Mouse (Mus musculus): ENCODE results near the gene Ptgfrn. TPM values are rescaled to one million over a fixed set of nuclear protein-coding genes. Genes with fewer than 3 reads are reported as not detected.

Ptgfrn gene
- 4.0 and 4.5 TPM in 2 replicates for polyA plus RNA-seq (2015; fragmentation: Nextera tagmentation; extraction: Ambion mirVana)

DNA sequence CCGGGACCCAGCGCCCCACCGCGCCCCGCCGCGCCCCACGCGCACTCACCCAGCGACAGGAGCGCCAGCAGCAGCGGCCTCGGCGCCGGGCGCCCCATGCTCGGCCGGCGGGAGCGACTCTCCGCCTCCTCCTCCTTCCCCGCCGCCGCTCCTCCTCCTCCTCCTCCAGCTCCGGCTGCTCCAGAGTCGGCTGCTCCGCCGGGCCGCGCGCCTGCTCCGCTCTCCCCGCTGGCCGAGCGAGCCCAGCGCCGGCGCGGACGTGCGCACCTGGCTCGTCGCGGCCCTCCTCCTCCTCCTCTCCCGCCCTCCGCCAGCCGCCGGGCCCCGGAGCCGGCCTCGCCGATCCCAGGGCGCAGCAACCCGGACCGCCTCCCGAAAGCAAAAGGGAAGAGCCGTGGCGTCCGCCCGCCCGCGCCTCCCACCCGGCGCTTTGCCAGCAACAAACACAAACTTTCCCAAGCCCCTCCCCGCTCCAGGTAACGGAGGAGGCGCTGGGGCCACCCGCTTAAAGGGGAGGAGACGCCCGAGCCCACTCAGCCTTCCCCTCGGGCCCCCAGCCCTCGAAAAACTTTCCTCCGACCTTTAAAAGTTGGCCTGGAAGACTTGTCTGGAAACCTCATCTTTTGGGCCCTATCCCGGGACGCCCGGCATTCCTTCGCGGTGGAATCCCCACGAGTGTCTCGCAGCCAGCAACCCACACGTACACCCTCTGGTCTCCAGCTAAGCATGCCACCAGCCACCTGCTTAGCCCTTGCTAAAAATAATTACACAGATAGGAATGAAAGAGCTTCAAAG, at the start of gene Ptgfrn:
Ptgfrn (minus strand) TSS at position 236 of the 795 bp plus-strand sequence.
- peak within 1 kb of the TSS; percentile 86 for H3K27ac ChIP-seq
- peak within 1 kb of the TSS; percentile 85 for H3K4me3 ChIP-seq
- WGBS = under 1% methylated on average over 44 of the region's 81 CpGs
- no peaks in the 10 kb centered on the region for H3K27me3 ChIP-seq
- peak; percentile 74 for ATAC-seq
- H3K4me2 ChIP-seq = peak within 1 kb of the TSS; percentile 96
- no peaks in the 10 kb centered on the region for H3K9me3 ChIP-seq (replicated peaks)
- peaks cover 68% of the 10 kb centered on the region for H3K4me1 ChIP-seq
- H3K36me3 ChIP-seq (ENCODE audit: poor library complexity, severe bottlenecking) = no peaks in the 10 kb centered on the region
- H3K9ac ChIP-seq = peak within 1 kb of the TSS; percentile 96

DNA sequence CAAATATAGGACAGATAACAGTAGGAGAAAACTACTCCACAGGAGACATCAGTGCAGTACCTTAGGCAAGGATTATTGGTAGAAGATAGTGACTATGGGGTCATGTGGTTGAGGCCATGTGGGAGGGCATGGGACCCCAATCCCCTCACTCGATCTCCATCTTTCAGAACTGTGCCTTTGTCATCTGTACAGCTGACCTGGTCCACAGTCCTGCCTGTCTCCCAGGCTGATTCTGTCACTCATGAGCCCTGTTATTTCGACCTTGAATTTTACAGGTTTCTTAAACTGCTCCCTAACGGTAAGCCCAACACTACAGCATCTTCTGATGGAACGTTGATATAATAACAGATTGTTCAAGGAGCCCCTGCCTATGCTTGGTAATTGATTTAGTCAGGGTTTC, 49.6 kb upstream of the Ptgfrn start:
- no peak overlapping the region for H3K4me3 ChIP-seq
- H3K4me2 ChIP-seq = no peak overlapping the region
- no peaks in the 10 kb centered on the region for H3K36me3 ChIP-seq (ENCODE audit: poor library complexity, severe bottlenecking)
- no peak overlapping the region for H3K27ac ChIP-seq
- WGBS = 96% methylated on average over 4 of the region's 4 CpGs
- no peaks in the 10 kb centered on the region; the same call in 1 of the 2 replicates for H3K9me3 ChIP-seq (replicated peaks)
- no peak for ATAC-seq
- H3K4me1 ChIP-seq = peaks cover 22% of the 10 kb centered on the region
- H3K9ac ChIP-seq = no peak overlapping the region
- H3K27me3 ChIP-seq = no peaks in the 10 kb centered on the region

DNA sequence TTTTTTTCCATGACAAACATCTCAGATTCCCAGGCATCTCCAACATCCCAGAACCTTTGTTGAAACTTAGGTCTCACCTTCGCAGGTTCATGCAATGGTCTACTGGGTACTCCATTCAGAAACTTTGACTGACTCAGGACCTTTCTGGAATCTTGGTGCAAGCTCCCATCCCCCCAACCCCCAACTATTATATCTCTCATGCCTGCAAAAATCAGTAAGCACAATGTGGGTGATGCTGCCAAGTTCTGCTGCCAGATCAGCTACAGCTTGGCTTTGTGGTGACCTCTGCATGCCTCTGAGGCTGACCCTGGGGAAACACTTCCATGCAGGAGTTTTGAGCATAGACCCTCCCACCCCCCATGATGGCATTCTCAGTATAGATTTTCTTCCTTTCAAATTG, 44.0 kb upstream of the Ptgfrn start:
- ATAC-seq = no peak
- H3K4me3 ChIP-seq = no peak overlapping the region
- no peaks in the 10 kb centered on the region for H3K4me1 ChIP-seq
- no peaks in the 10 kb centered on the region; the same call in 1 of the 2 replicates for H3K9me3 ChIP-seq (replicated peaks)
- H3K27me3 ChIP-seq = no peaks in the 10 kb centered on the region
- no peaks in the 10 kb centered on the region for H3K36me3 ChIP-seq (ENCODE audit: poor library complexity, severe bottlenecking)
- H3K4me2 ChIP-seq = no peak overlapping the region
- no peak overlapping the region for H3K27ac ChIP-seq
- H3K9ac ChIP-seq = no peak overlapping the region
- 94% methylated on average over 1 of the region's 1 CpGs for WGBS

DNA sequence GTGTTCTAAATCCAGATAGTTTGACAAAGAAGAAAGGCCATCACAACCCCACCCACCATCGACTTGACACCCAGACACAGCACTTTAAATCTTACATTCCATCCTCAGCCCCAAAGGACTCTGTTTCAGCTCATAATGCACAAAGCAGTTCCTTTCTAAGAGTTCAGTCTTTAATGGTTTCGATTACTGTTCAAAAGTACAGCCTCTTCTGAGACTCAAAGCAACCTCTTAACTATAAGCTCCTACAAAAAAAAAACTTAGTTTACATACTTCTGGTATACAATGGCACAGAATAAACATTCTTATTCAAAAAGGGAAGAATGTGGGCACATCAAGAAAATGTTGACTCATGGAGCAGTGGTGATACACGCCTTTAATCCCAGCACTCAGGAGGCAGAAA, 43.3 kb upstream of the Ptgfrn start:
- WGBS = 82% methylated on average over 3 of the region's 3 CpGs
- Histone ChIP-seq H3K27me3 (no peaks in the 10 kb centered on the region), H3K9ac (no peak overlapping the region), H3K27ac (no peak overlapping the region), H3K4me1 (no peaks in the 10 kb centered on the region), H3K4me2 (no peak overlapping the region), H3K4me3 (no peak overlapping the region), H3K9me3 (replicated peaks) (no peaks in the 10 kb centered on the region), H3K36me3 (ENCODE audit: poor library complexity, severe bottlenecking) (no peaks in the 10 kb centered on the region)
- no peak for ATAC-seq

DNA sequence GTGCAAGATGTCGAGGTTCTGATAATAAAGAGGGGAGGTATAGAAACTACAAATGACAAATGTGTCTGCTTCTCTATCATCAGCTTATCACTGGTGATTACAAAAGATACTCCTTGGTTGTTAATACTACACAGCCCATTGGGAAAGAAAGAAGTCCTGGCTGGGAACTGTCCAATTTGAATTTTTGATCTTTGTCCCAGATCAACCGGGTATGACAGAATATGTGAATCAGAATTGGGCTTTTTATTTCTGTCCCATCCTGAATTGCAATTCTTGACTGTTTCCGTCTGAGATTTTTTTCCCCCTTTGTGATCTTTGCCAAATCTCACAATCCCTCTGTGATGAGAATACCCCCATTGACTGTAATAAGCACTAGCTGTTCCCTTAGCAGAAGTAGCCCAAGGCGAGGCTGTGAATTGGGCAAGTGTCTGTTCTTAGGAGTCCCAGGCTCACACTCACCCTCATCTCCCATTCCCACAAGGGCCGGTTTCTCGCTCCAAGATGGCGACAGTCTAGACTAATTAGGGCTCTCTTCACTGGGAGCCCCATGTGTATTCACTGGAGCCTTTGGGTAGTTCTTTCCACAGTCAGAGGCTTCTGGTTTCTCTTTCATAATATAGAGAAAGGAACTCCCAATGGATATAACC, 36.2 kb upstream of the Ptgfrn start:
- Histone ChIP-seq H3K9me3 (replicated peaks) (no peaks in the 10 kb centered on the region; the same call in 1 of the 2 replicates), H3K27me3 (no peaks in the 10 kb centered on the region), H3K4me3 (no peak overlapping the region), H3K4me1 (peaks cover 17% of the 10 kb centered on the region), H3K4me2 (peak overlapping the region; percentile 43; the same call in 1 of the 2 replicates), H3K9ac (no peak overlapping the region), H3K36me3 (ENCODE audit: poor library complexity, severe bottlenecking) (no peaks in the 10 kb centered on the region), H3K27ac (peak overlapping the region; percentile 26)
- WGBS = 65% methylated on average over 7 of the region's 7 CpGs
- no peak for ATAC-seq

DNA sequence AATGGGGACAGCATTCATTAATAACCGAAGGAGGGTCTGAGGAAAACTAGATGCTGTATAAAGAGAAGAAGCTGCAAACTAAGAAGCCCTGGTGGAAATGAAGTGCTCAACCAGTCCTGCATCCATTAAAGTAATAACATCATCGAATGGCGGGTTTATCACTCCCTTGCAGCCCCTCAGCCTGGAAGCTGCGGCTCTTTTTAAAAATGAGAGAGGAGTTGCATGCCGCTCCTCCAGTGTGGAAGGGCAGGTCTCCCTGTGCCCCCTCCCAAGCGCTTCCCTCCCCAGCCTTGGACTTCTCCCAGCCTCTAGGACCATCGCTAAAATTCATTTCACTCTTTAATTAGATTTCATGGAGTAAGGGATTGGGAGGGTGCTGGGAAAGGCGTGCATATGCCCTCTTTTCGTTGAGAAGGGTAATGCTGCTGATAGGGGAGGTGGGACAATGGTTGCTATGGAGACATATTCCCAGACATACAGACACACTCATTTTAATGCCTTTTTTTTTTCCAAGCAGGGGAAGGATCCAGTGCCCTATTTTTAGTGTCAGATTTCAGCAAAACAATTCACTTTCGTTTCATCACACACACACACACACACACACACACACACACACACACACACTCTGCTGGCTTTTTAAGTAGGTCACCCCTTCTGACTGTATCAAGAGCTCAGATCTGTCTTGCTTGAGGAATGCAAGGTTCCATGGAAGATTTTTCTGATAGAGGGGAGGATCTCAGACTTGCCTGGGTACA, 35.4 kb upstream of the Ptgfrn start:
- H3K4me3 ChIP-seq = no peak overlapping the region
- peaks cover 17% of the 10 kb centered on the region for H3K4me1 ChIP-seq
- 26% methylated on average over 10 of the region's 10 CpGs for WGBS
- no peaks in the 10 kb centered on the region for H3K36me3 ChIP-seq (ENCODE audit: poor library complexity, severe bottlenecking)
- peak; percentile 90 for ATAC-seq
- peak overlapping the region; percentile 53 for H3K27ac ChIP-seq
- H3K9ac ChIP-seq = no peak overlapping the region
- H3K9me3 ChIP-seq (replicated peaks) = no peaks in the 10 kb centered on the region; the same call in 1 of the 2 replicates
- no peaks in the 10 kb centered on the region for H3K27me3 ChIP-seq
- H3K4me2 ChIP-seq = peak overlapping the region; percentile 43

DNA sequence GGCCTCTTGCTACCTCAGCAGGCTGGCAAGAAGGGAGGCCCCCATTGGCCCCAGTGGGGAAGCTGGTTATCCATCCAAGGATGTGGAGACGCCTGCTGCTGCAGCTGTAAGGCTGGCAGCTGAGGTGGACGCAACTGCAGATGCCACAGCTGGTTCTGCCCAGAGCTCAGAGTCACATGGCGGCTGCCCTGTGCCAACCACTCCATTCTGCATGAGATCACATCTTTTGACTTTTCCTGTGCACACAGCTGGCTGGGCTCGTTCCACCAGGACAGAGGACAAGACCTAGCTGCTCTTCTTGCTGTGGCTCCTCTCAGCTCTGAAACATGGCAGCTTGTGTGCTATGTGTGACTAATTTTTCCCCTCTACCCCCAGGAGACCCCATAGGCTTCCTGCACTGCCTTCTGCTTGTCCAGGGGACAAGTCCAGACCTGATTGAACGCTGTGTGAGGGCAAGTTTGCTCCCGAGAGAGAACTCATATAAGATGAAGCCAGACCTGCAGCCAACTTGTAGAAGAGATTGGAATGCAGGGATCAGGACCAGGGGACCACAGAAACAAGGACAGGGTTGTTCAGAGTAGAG, 34.4 kb upstream of the Ptgfrn start:
- Histone ChIP-seq H3K4me2 (no peak overlapping the region), H3K9me3 (replicated peaks) (no peaks in the 10 kb centered on the region; the same call in 1 of the 2 replicates), H3K36me3 (ENCODE audit: poor library complexity, severe bottlenecking) (no peaks in the 10 kb centered on the region), H3K4me1 (peaks cover 17% of the 10 kb centered on the region), H3K4me3 (no peak overlapping the region), H3K27me3 (no peaks in the 10 kb centered on the region), H3K9ac (no peak overlapping the region), H3K27ac (no peak overlapping the region; the same call in 1 of the 2 replicates)
- 77% methylated on average over 6 of the region's 6 CpGs for WGBS
- ATAC-seq = no peak

DNA sequence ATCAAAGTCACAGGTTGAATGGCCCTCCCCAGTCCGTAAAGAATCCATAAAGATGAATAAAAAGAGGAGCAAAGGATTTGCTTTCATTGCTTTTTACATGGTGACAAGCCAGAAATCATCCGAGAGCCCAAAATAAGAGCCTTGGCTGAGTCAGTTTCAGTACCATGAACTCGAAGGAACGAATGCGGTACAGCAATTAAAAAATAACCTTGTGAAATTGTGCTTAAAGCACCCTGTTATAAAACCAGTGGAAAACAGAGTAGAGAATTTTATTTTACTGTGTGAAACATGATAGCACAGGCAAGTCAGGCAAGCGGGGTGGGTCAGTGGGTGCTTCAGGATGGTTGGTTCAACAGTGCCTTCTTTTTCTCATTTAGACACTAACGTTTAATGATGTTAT, 33.4 kb upstream of the Ptgfrn start:
- no peaks in the 10 kb centered on the region for H3K27me3 ChIP-seq
- ATAC-seq = no peak
- H3K9me3 ChIP-seq (replicated peaks) = no peaks in the 10 kb centered on the region; the same call in 1 of the 2 replicates
- H3K27ac ChIP-seq = no peak overlapping the region
- peaks cover 17% of the 10 kb centered on the region for H3K4me1 ChIP-seq
- no peaks in the 10 kb centered on the region for H3K36me3 ChIP-seq (ENCODE audit: poor library complexity, severe bottlenecking)
- H3K4me3 ChIP-seq = no peak overlapping the region
- 91% methylated on average over 7 of the region's 7 CpGs for WGBS
- H3K4me2 ChIP-seq = no peak overlapping the region
- H3K9ac ChIP-seq = no peak overlapping the region

DNA sequence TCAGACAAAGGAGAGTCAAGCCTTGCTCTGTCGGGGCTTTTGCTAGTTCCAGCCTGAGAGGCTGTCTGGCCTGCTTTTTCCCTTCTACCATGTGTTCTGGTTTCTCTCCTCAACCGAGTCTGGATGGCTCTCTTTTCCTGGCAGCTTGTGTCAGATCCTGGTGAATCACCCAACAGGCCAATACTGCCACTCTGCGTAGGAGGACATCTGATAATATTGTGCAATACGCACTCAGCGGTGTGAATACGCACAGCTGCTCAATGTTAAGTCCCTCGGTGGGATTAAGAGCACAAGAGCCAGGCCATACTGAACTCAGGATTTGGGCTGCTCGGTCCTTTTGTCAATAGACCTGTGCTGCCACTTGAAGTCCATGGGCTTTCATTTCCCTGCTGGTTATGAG, 31.8 kb upstream of the Ptgfrn start:
- WGBS = 83% methylated on average over 8 of the region's 8 CpGs
- H3K4me2 ChIP-seq = no peak overlapping the region
- no peak for ATAC-seq
- no peaks in the 10 kb centered on the region for H3K9me3 ChIP-seq (replicated peaks)
- no peak overlapping the region for H3K27ac ChIP-seq
- no peak overlapping the region for H3K9ac ChIP-seq
- H3K36me3 ChIP-seq (ENCODE audit: poor library complexity, severe bottlenecking) = no peaks in the 10 kb centered on the region
- H3K27me3 ChIP-seq = no peaks in the 10 kb centered on the region
- no peak overlapping the region for H3K4me3 ChIP-seq
- H3K4me1 ChIP-seq = peaks cover 17% of the 10 kb centered on the region

DNA sequence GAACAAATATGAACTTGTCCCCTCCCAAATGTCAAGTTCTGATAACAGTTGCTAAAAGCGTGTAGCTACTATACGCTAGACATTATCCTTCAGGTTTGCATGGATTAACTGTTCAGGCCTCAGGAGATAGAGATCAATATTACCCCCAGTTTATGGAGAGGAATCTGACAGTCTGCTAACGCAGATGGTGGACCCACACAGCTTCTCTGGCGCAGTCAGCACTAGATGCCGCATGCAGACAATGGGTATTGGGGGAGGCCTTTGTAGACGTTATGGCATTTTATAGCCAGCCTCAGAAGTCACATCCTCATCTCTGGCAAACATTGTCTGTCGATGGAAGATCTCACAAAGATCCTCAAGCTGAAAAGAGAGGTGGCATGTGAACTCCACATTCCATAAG, 29.9 kb upstream of the Ptgfrn start:
- no peak for ATAC-seq
- H3K9ac ChIP-seq = no peak overlapping the region
- 91% methylated on average over 7 of the region's 7 CpGs for WGBS

DNA sequence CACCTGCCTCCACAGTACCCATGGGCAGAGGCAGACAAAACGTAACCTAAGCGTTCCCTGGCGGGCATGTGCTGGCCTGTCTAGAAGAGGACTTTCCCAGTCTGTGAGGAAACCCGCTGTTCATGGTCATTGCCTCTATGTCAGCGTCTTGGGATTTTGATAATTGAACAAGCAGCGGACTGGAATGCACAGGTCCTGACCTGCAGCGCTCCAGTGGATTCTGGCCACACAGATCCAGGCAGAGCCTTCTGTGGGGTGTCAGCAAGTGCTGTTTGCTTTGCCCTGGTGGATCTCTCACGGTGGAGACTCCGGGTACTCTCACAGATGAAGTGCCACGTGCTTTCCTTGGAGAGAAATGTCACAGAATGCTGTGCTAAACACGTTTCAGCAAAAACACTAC, 26.4 kb upstream of the Ptgfrn start:
- Histone ChIP-seq H3K4me2 (no peak overlapping the region), H3K4me3 (no peak overlapping the region), H3K27ac (no peak overlapping the region), H3K9ac (no peak overlapping the region), H3K4me1 (0 out of 2 replicates have a peak, but pooled peaks cover 6% of the 10 kb centered on the region), H3K9me3 (replicated peaks) (no peaks in the 10 kb centered on the region), H3K27me3 (no peaks in the 10 kb centered on the region), H3K36me3 (ENCODE audit: poor library complexity, severe bottlenecking) (no peaks in the 10 kb centered on the region)
- whole genome bisulfite sequencing = 56% methylated on average over 11 of the region's 11 CpGs
- no peak for ATAC-seq

More for the DNA sequence above, 29.9 kb upstream of the Ptgfrn start:
- no peaks in the 10 kb centered on the region for H3K27me3 ChIP-seq
- H3K4me2 ChIP-seq = no peak overlapping the region
- peaks cover 7% of the 10 kb centered on the region for H3K4me1 ChIP-seq
- H3K4me3 ChIP-seq = no peak overlapping the region
- no peaks in the 10 kb centered on the region for H3K9me3 ChIP-seq (replicated peaks)
- no peak overlapping the region for H3K27ac ChIP-seq
- H3K36me3 ChIP-seq (ENCODE audit: poor library complexity, severe bottlenecking) = no peaks in the 10 kb centered on the region
